Mouse (Mus musculus) bone marrow, adult 2 months (tissue): ENCODE measurements at regions not wholly inside any gene's neighbourhood (a gene's known extent, or its start where the extent isn't known, plus 50 kb on each side); places are given as distances from the start of the nearest gene placed in this dataset.

Source experiments
- CTCF ChIP-seq: fragments of 200-500 bp; IDR thresholded peaks from 2 replicates; pipeline ENCODE4 v1.5.1; 2011; ENCODE audit warnings: low read length, control low read depth; ENCODE audit not compliant: control insufficient read depth, insufficient read depth
- POLR2A ChIP-seq: fragments of 200-500 bp; IDR thresholded peaks from 2 replicates; pipeline ENCODE4 v1.6.1; 2011; ENCODE audit warnings: low read depth, mild to moderate bottlenecking, control low read depth, low read length, borderline replicate concordance; ENCODE audit not compliant: control insufficient read depth

GRCm38 (mm10) chr3:52187401-52187801, 80.7 kb upstream of the Foxo1 start:
- TF ChIP-seq POLR2A (no peak), CTCF (no peak)
